Comparison of ENCODE assay signal across 7 mouse cellular contexts in genomic region chr12:112130957-112131356, GRCm38 (mm10). TPM values are rescaled to one million over a fixed set of nuclear protein-coding genes. Genes with fewer than 3 reads are reported as not detected.
DNase-seq lines count a peak whose midpoint lies in the region; ATAC-seq and TF ChIP-seq lines count a peak whose summit lies in the region.

No protein-coding gene starts in this region.

- H3K4me3 ChIP-seq in ES-E14 (ENCODE audit: insufficient read depth in 1 of 2, low read depth in 1 of 2, low read length in 2 of 2, poor library complexity in 1 of 2, severe bottlenecking in 1 of 2) = peak overlapping the region; percentile 50 to 62; a peak in 3 of 4 replicates
- H3K4me3 ChIP-seq in cortical plate, adult 2 months (ENCODE audit: insufficient read depth, low read length) = peak overlapping the region; percentile 32; the same call in 1 of the 2 replicates
- peak overlapping the region; percentile 64 for H3K4me3 ChIP-seq in intestine, postnatal 0 days (ENCODE audit: low read depth, low read length)
- peak overlapping the region; percentile 67 for H3K4me3 ChIP-seq in liver, embryonic 16.5 days (ENCODE audit: low read depth, low read length)

- no peak for TF ChIP-seq POLR2A in cortical plate, adult 2 months (IDR thresholded peaks at IDR 0.05; ENCODE audit: extremely low read depth, insufficient read depth, low read length)

- in situ Hi-C loops in ES-E14 (cut with MboI; ENCODE audit: low sequenced_read_pairs in 2 of 2, unreplicated experiment in 2 of 2) = loop anchor here in 1 of 2 experiments (25.0 kb wide), 1 partner anchor 406 kb away; no protein-coding TSS in a partner anchor

- H3K4me1 ChIP-seq in ES-E14 (ENCODE audit: control insufficient read depth in 2 of 2, insufficient read depth in 2 of 2, low read length in 2 of 2, poor library complexity in 1 of 2) = peaks cover 0 to 2% of the 10 kb centered on the region in 2 experiments; a peak in 1 of 4 replicates
- H3K4me1 ChIP-seq in cortical plate, adult 2 months (ENCODE audit: control insufficient read depth, insufficient read depth, low read length) = no peaks in the 10 kb centered on the region
- H3K4me1 ChIP-seq in intestine, postnatal 0 days (replicated peaks; ENCODE audit: control insufficient read depth, insufficient read depth, low read length) = peaks cover 19% of the 10 kb centered on the region; the same call in 1 of the 2 replicates
- H3K4me1 ChIP-seq in liver, embryonic 16.5 days (ENCODE audit: control insufficient read depth, low read depth, low read length) = peaks cover 2% of the 10 kb centered on the region

- DNase-seq in ES-E14 (ENCODE audit: low read depth, low spot score) = no peak
- DNase-seq in right cerebral cortex, postnatal 10 days (ENCODE audit: low spot score in 2 of 2) = no peak
- no peak for DNase-seq in natural killer cell, adult 2 months (ENCODE audit: low spot score in 2 of 2)
- DNase-seq in Muller cell, postnatal 12 days (ENCODE audit: inconsistent ontology term) = no peak

- peak; percentile 19 for ATAC-seq in intestine, postnatal 0 days
- peak; percentile 47 for ATAC-seq in liver, embryonic 16.5 days (ENCODE audit: low read depth)

- H3K4me2 ChIP-seq in intestine, postnatal 0 days (replicated peaks; ENCODE audit: low read depth) = peak overlapping the region; percentile 86
- peak overlapping the region; percentile 68 for H3K4me2 ChIP-seq in liver, embryonic 16.5 days (ENCODE audit: low read depth, low read length)

- no peak for TF ChIP-seq CTCF in cortical plate, adult 2 months (IDR thresholded peaks at IDR 0.05; ENCODE audit: extremely low read depth, insufficient read depth, low read length)
- no peak for TF ChIP-seq CTCF in intestine, postnatal 0 days (IDR thresholded peaks at IDR 0.05; ENCODE audit: low read depth)

- WGBS in intestine, postnatal 0 days = 6% methylated on average over 30 of the region's 32 CpGs
- WGBS in liver, embryonic 16.5 days (ENCODE audit: insufficient replicate concordance) = 14% methylated on average over 31 of the region's 32 CpGs

- no peak overlapping the region for H3K27ac ChIP-seq in ES-E14 (ENCODE audit: insufficient read depth, low read depth, low read length, poor library complexity, severe bottlenecking)
- no peak overlapping the region for H3K27ac ChIP-seq in cortical plate, adult 2 months (ENCODE audit: insufficient read depth, low read length)
- peak overlapping the region; percentile 95 for H3K27ac ChIP-seq in intestine, postnatal 0 days (ENCODE audit: low read depth, low read length)
- H3K27ac ChIP-seq in liver, embryonic 16.5 days (ENCODE audit: low read length) = no peak overlapping the region

- H3K9ac ChIP-seq in ES-E14 (ENCODE audit: insufficient read depth, low read depth, low read length, poor library complexity, severe bottlenecking) = peak overlapping the region; percentile 18
- peak overlapping the region; percentile 81 for H3K9ac ChIP-seq in intestine, postnatal 0 days (ENCODE audit: low read depth, low read length)
- H3K9ac ChIP-seq in liver, embryonic 16.5 days (ENCODE audit: low read depth, low read length) = no peak overlapping the region

- no peaks in the 10 kb centered on the region for H3K9me3 ChIP-seq in ES-E14 (ENCODE audit: control insufficient read depth, insufficient read depth, low read depth, low read length)
- no peaks in the 10 kb centered on the region for H3K9me3 ChIP-seq in intestine, postnatal 0 days (ENCODE audit: control insufficient read depth)
- H3K9me3 ChIP-seq in liver, embryonic 16.5 days (replicated peaks; ENCODE audit: control insufficient read depth, low read length) = no peaks in the 10 kb centered on the region

- no peaks in the 10 kb centered on the region for H3K27me3 ChIP-seq in intestine, postnatal 0 days (replicated peaks; ENCODE audit: control insufficient read depth, insufficient read depth, low read length)
- peaks cover 30% of the 10 kb centered on the region for H3K27me3 ChIP-seq in liver, embryonic 16.5 days (ENCODE audit: control insufficient read depth, insufficient read depth, low read depth, low read length)

- no peaks in the 10 kb centered on the region for H3K36me3 ChIP-seq in ES-E14 (ENCODE audit: control insufficient read depth, insufficient read depth, low read length, poor library complexity, severe bottlenecking)
- H3K36me3 ChIP-seq in intestine, postnatal 0 days (ENCODE audit: control insufficient read depth, insufficient read depth) = no peaks in the 10 kb centered on the region
- H3K36me3 ChIP-seq in liver, embryonic 16.5 days (ENCODE audit: control insufficient read depth, insufficient read depth) = no peaks in the 10 kb centered on the region

TF ChIP-seq in ES-E14, 5 proteins besides CTCF, POLR2A, EP300 and RAD21:
- TF ChIP-seq ZNF384 (IDR thresholded peaks at IDR 0.05; ENCODE audit: low read depth, low read length) (no peak), CHD2 (IDR thresholded peaks at IDR 0.05; ENCODE audit: low read depth, low read length) (no peak), HCFC1 (IDR thresholded peaks at IDR 0.05; ENCODE audit: borderline replicate concordance, insufficient read depth, low read length) (no peak), ZC3H11A (IDR thresholded peaks at IDR 0.05; ENCODE audit: borderline replicate concordance, low read depth, low read length) (no peak), MAFK (IDR thresholded peaks at IDR 0.05; ENCODE audit: insufficient read depth, low read depth, low read length) (no peak)

RNA-seq across cellular contexts. Expression of gene Kif26a, which starts 15.1 kb away (rescaled TPM):
- 6.1 and 6.4 TPM in 2 replicates for total RNA-seq in ES-E14 (2012; rRNA removed)
- 3.3 and 4.2 TPM in 2 replicates for polyA plus RNA-seq in cortical plate, adult 2 months (2012; rRNA removed)
- polyA plus RNA-seq in intestine, postnatal 0 days (2015; fragmentation: Nextera tagmentation; extraction: Ambion mirVana) = 0.89 and 1.1 TPM in 2 replicates
- polyA plus RNA-seq in liver, embryonic 16.5 days (2015; fragmentation: Nextera tagmentation; extraction: Ambion mirVana) = 0.21 and 0.27 TPM in 2 replicates

RNA-seq across cellular contexts. Expression of gene Aspg, which starts 24.5 kb away (rescaled TPM):
- total RNA-seq in ES-E14 (2012; rRNA removed) = 12.8 and 36.3 TPM in 2 replicates
- polyA plus RNA-seq in cortical plate, adult 2 months (2012; rRNA removed) = 4.4 and 5.1 TPM in 2 replicates
- 14.3 and 14.4 TPM in 2 replicates for polyA plus RNA-seq in intestine, postnatal 0 days (2015; fragmentation: Nextera tagmentation; extraction: Ambion mirVana)
- 0.28 and 0.30 TPM in 2 replicates for polyA plus RNA-seq in liver, embryonic 16.5 days (2015; fragmentation: Nextera tagmentation; extraction: Ambion mirVana)
